Comparison of ENCODE assay signal across 12 mouse cellular contexts in genomic region chr10:24458667-24459066, GRCm38 (mm10).
DNase-seq lines count a peak whose midpoint lies in the region; ATAC-seq lines count a peak whose summit lies in the region.
"Had no signal": no experiment of that assay in that cellular context is flagged by ENCODE, and none has a peak within 500 bp of the region (broad histone marks: within the 10 kb centered on the region; RNA-seq: fewer than 3 reads in every experiment).

No protein-coding gene starts in this region.

- no peak overlapping the region for H3K4me3 ChIP-seq in intestine, embryonic 16.5 days (ENCODE audit: low read length)
- H3K4me3 ChIP-seq: forebrain, embryonic 10.5 days; hindbrain, embryonic 13.5 days had no signal

- no peak overlapping the region; the same call in 1 of the 2 replicates for H3K27ac ChIP-seq in intestine, embryonic 16.5 days (ENCODE audit: low read length)
- H3K27ac ChIP-seq: forebrain, embryonic 10.5 days; hindbrain, embryonic 13.5 days had no signal

- H3K4me1 ChIP-seq in intestine, embryonic 16.5 days (ENCODE audit: control insufficient read depth, insufficient read depth, low read length): peaks cover 2% of the 10 kb centered on the region; the same call in 1 of the 2 replicates
- H3K4me1 ChIP-seq: forebrain, embryonic 10.5 days; hindbrain, embryonic 13.5 days had no signal

- H3K27me3 ChIP-seq in intestine, embryonic 16.5 days (replicated peaks; ENCODE audit: control insufficient read depth, insufficient read depth, low read length): no peaks in the 10 kb centered on the region
- H3K27me3 ChIP-seq: hindbrain, embryonic 13.5 days had no signal

- no peak overlapping the region for H3K9ac ChIP-seq in intestine, embryonic 16.5 days (ENCODE audit: low read depth, low read length)
- H3K9ac ChIP-seq: hindbrain, embryonic 13.5 days; liver, postnatal 0 days had no signal

- H3K36me3 ChIP-seq in intestine, embryonic 16.5 days (ENCODE audit: control insufficient read depth, insufficient read depth, low read length): no peaks in the 10 kb centered on the region
- H3K36me3 ChIP-seq: forebrain, embryonic 10.5 days; hindbrain, embryonic 13.5 days had no signal

- no peaks in the 10 kb centered on the region for H3K9me3 ChIP-seq in intestine, embryonic 16.5 days (ENCODE audit: control insufficient read depth, low read length)
- H3K9me3 ChIP-seq: forebrain, embryonic 10.5 days; hindbrain, embryonic 13.5 days had no signal

- WGBS in intestine, embryonic 16.5 days: 51% methylated on average over 2 of the region's 2 CpGs

- ATAC-seq in intestine, embryonic 16.5 days: peak; percentile 44; the same call in 1 of the 2 replicates
- ATAC-seq: liver, postnatal 0 days had no signal

- DNase-seq in embryo, embryonic 10 days (ENCODE audit: low spot score): peak; percentile 7
- DNase-seq in embryo, embryonic 9.5 days (ENCODE audit: extremely low spot score): no peak
- peak; percentile 10 for DNase-seq in thymus, postnatal 14 days
- DNase-seq in thymus, adult 18-20 months: no peak
- DNase-seq in right cerebral cortex, postnatal 25 days: no peak
- no peak for DNase-seq in natural killer cell, adult 2 months (ENCODE audit: low spot score in 2 of 2)
- DNase-seq in cerebellum, adult 9-11 months: no peak
- DNase-seq: layer of hippocampus, adult 9-11 months; liver, postnatal 0 days had no signal

- H3K4me2 ChIP-seq in intestine, embryonic 16.5 days (ENCODE audit: low read depth, low read length): no peak overlapping the region
- H3K4me2 ChIP-seq: hindbrain, embryonic 13.5 days had no signal

Comparison
In these comparisons a context has a peak if more than half of its experiments do, and no peak if none do; other contexts are left out.
1. DNase-seq: peak in embryo, embryonic 10 days (single experiment) and thymus, postnatal 14 days (single experiment); none in embryo, embryonic 9.5 days (single experiment), thymus, adult 18-20 months (0 of 2), right cerebral cortex, postnatal 25 days (single experiment), natural killer cell, adult 2 months (0 of 2) and cerebellum, adult 9-11 months (single experiment).